Mouse (Mus musculus) myocyte (in vitro differentiated cells): Measurements from ENCODE around the gene Dapk3.
A peak's percentile ranks its signal among the peaks of the same experiment; 100 is the strongest.

Source experiments
- E2F4 ChIP-seq: IDR thresholded peaks from one replicate; pipeline ENCODE4 v1.6.1; 2011; ENCODE audit warnings: mild to moderate bottlenecking, control low read depth, moderate library complexity; ENCODE audit not compliant: insufficient read depth
- MAX ChIP-seq: IDR thresholded peaks from one replicate; pipeline ENCODE4 v1.6.1; 2011; ENCODE audit warnings: low read depth, mild to moderate bottlenecking, control low read depth
- MYOG ChIP-seq, 3 experiments: IDR thresholded peaks; one replicate each; pipeline ENCODE4 v1.6.1; 2011; ENCODE audit warnings: control low read depth in 2 of 3, low read depth in 2 of 3, mild to moderate bottlenecking in 2 of 3; ENCODE audit not compliant: insufficient read length in 2 of 3, control insufficient read depth in 1 of 3, insufficient read depth in 1 of 3
- POLR2A ChIP-seq: IDR thresholded peaks from one replicate; pipeline ENCODE4 v1.6.1; 2011; ENCODE audit warnings: low read depth, mild to moderate bottlenecking, control low read depth, moderate library complexity; ENCODE audit not compliant: insufficient read length
- POLR2AphosphoS2 ChIP-seq: IDR thresholded peaks from one replicate; pipeline ENCODE4 v1.6.1; 2011; ENCODE audit warnings: low read depth, control low read depth; ENCODE audit not compliant: insufficient read length
- REST ChIP-seq: IDR thresholded peaks from one replicate; pipeline ENCODE4 v1.6.1; 2011; ENCODE audit warnings: mild to moderate bottlenecking, control low read depth, moderate library complexity; ENCODE audit not compliant: insufficient read depth, insufficient read length
- TCF12 ChIP-seq: IDR thresholded peaks from one replicate; pipeline ENCODE4 v1.6.1; 2011; ENCODE audit warnings: mild to moderate bottlenecking, control low read depth; ENCODE audit not compliant: poor library complexity, insufficient read depth, severe bottlenecking

DNA sequence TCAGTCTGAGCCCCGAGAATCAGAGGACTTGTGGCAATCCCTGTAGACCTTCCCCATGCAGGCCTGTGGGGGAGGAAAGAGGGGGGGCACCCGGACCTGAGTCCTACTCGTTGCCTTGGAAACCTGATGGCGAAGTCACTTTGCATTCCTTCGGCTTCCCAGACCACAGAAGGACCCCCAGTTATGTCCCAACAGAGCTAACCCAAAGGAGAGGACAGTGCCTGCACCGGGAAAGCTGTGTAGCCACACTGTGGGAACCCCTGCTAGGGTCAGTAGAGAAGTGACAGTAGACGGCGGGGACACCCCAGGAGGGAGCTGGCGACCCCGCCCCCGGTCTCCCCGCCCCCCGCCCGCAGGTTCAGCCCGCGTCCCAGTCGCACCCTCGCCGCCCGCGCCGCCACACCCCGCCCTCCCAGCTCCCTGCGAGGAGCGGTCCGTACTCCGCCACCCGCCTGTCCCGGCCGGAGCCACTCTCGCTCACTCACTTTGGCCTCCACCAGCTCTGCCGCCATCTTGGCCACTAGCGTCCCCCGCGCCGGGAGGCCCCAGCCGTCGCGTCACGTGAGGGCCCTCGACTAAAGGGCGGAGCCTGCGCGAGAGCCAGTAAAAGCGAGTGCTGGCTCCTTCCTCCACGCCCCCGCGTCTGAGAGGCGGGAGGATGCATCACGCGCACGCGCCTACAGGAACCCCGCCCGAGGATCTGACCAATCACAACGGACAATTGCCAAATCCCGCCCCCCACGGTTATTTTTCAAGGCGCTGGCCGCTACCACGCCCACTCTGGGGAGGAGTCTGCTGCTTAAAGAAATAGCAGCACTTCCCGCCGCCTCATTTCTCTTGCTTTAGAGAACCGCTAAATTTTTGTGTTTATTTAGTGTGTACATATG lies 15.4 kb upstream of the Dapk3 start, which contains the start of gene Pias4:
- TF ChIP-seq MAX (no peak), POLR2AphosphoS2 (peak; percentile 91), POLR2A (peak; percentile 95), MYOG (IDR thresholded peaks at IDR 0.05; ENCODE audit: control insufficient read depth in 1 of 3, insufficient read depth in 1 of 3, insufficient read length in 2 of 3, low read depth in 2 of 3) (peak in 1 of 3 experiments; percentile 32), E2F4 (no peak), TCF12 (no peak), REST (no peak)
